Mouse (Mus musculus): ENCODE results near the gene Ipcef1. TPM values are rescaled to one million over a fixed set of nuclear protein-coding genes. Genes with fewer than 3 reads are reported as not detected.
"Not testable (repeated sequence)": the region's sequence is repeated elsewhere in the genome, so short reads cannot be mapped to it uniquely, and the experiment has no call there.

The Ipcef1 gene
- total RNA-seq, 2 experiments from 2014 or later: 16.2 to 19.1 TPM

DNA sequence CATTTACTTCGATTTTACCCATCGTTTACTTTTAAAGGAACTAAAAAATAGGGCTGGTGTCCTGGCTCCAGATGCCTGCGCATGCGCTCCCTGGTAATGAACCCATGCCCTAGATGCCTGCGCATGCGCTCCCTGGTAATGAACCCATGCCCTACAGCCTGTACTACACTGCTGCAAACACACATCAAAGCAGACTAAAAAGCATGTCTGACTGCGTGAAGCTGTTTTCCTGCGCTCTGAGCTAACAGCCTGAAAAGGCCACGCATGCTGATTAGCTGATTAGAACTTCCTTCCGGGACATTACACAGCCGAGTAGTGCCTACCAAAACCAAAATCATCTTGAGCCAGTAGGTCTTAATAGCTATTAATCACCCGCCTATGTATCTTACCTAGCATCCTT is 16.7 kb downstream of the Ipcef1 start:
- no peak for DNase-seq

DNA sequence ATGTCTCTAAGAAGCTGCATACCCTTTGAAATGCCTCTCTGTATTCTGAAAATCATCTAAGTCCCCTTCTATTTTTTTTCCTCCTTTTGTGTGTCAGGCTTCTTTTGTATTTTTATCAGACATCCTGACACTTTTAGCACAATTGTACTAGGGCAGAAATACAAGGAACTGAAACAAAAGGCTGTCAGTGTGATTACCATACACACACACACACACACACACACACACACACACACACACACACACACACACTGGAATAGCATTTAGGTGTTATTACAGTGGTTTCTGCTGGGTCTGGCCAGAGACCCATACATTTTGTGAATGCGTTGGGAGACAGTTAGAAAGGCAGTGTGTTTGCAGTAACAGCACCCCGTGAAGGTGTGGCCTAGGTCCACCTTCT is 18.8 kb downstream of the Ipcef1 start:
- no peak for DNase-seq

DNA sequence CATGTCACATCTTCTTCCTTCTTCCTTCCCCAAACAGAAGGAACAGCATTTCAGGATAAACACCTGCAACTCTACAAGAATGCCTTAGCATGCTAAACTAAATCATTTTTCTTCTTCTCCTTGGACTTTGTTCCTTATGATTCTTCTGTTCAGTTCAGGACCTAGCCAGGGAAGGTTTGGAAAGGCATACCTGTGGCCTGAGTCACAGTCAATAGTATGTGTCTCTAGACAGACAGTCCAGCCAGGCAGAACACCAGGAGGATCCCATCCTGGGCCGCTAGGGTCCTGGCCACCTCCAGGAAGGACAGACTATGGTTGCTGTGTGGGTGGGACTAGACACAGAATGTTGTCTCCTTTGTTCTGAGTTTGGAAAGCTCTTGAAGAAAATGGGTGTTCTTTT is 27.2 kb downstream of the Ipcef1 start:
- DNase-seq: no peak

DNA sequence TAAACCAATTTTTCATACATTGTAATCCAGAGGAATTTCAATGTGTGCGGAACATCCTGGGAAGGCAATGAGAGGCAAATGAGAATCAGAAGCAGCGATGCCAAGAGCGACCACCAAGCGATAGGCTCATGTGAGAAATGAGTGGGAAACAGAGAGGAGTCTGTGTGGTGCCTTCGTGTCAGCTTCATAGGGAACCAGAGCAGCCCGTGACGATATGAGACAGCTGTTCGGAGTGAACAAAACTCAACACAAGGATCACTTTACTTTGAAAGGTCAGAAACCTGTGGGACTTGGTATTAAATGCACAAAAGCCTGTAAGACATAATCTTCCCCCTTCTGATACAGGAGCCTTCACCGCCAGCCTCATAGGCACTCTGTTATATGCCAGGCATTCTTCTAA is 31.7 kb downstream of the Ipcef1 start:
- no peak for DNase-seq

DNA sequence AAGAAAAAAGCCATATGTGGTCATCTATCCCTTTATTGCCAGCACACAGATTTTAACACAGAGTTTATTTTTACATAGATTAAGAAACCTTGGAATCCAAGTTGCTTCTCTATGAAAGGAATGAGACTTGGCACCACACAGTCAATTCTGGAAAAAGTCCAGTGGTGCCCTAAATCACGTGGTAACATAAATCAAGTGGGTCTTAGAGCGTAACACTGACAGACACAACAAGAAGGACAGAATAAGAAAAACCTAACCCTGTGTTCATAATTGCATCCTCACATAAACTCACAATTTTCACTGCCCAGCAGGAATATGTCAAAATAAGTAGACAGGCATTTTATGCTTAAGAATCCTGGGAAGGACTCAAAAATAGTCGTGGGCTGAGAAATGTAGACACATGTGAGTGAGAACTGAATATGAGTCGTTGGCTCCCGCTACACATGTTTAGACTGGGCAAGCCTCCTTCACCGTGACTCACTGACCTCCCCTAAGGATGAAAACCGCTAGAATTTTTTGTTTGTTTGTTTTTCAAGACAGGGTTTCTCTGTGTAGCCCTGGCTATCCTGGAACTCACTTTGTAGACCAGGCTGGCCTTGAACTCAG is 32.4 kb downstream of the Ipcef1 start:
- no peak for DNase-seq

DNA sequence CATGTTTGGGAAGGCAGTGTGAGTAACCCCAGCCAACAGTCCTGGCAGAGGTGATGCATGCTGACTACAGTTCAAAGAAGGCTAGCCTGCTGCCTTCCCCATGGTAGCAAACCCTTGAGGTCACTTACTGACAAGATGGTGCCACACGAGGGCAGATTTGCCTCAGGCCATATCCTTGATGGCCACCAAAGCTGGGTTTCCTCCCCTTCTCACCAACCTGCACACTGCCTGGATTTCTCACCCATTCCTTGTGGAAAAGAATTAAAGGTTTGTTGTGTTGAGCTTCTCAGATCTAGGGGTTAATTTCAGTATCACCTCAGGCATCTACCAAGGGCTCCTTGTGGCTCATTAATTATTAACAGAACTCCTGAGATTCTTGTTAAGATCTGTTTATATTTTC is 37.1 kb downstream of the Ipcef1 start:
- no peak for DNase-seq

DNA sequence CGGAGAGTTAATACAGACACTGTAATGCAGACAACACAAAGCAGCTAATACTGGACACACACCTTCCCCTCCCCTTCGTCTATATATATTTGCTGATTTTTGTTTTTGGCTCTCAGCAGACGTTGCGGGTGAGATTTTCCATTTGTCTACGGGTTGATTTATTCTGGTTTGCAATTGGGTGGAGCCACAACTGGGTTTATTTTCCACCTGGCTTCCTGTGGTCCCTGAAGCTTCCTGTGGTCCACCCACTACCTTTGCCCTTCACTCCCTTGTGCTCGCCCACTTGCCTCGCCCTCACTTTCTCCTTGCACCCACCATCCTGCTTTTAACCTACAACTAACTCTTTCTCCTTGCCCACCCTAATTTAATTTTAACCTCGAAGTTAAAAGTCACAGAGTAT is 41.7 kb downstream of the Ipcef1 start:
- DNase-seq: no peak

DNA sequence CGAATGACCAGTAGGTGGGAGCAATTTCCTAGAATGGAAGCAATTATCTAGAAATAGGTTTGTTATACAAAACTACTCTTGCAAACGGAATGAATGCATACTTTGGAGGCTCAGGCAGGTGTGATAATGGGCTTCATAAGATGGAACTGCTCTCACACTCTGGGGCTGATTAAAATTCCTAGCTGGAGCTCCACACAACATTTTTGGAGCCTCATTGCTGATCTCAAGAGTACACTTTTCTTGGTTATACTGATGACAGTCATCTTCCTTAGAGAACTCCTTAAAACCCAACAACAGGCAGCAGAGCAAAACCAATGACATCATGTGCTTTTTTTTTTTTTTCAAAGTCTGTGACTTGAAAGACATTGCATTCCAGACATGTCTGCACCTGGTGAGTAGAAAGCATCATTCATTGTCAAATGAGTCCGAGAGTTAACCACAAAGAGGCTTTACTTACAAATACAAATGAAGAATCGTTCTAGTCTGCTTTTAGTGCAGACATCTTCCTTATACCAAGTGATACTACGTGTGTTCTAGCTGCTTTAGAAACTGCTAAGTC is 47.2 kb downstream of the Ipcef1 start:
- DNase-seq: no peak

DNA sequence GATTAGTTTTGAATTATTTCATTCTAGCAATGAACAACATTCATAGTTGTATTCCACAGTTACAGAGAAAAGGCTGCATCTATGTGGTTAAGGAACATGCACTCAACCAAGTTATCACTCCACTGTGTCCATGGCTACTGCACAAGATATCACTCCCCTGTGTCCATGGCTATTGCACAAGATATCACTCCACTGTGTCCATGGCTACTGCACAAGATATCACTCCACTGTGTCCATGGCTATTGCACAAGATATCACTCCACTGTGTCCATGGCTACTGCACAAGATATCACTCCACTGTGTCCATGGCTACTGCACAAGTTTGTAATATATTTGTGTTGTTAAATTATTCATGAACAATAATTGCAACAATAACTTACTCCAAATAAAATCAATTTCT is 48.4 kb downstream of the Ipcef1 start:
- DNase-seq: not testable (repeated sequence)

DNA sequence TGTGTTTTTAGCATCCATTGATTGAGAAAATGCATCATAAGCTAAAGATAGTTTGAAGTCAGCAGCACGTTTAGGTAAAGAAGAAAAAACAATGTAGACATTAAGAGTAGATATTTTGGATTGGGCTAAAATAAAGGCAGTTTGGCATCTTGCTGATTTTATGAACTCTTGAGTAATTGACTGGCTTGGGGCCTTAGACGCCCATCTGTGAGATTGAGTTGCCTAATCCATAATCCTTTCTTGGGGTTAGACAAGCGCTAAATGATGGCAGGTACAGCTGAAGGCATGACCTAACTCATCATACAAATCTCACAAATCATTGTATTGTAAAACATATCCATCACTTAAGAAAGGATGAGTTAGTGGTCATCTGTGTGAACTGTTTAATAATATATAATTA is 52.9 kb downstream of the Ipcef1 start:
- DNase-seq: no peak

DNA sequence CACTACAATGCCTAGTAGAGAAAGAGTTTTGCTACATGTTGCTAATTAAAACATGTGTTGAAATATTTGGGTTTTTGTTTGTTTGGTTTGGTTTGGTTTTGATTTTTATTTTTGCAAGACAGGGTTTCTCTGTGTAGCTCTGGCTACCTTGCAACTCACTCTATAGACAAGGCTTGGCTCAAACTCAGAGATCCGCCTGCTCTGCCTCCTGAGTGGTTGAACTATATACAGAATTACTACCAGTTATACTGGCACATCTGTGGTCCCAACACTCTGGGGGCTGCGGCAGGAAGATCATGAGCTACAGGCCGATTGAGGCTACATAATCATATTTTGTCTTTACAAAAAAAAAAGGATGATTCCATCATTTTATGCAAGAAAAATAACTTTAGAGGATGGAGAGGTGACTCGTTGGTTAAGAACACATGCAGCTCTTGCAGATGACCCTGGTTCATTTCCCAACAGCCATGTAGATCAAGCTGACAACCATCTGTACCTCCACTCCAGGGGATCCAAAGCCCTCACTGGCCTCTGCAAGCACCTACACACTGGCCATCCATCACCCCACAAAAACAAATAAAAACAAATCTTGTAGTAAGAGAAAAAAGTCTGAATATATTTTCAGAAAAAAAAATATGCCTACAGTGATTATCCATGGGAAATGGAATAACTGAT is 53.6 kb downstream of the Ipcef1 start:
- no peak for DNase-seq

DNA sequence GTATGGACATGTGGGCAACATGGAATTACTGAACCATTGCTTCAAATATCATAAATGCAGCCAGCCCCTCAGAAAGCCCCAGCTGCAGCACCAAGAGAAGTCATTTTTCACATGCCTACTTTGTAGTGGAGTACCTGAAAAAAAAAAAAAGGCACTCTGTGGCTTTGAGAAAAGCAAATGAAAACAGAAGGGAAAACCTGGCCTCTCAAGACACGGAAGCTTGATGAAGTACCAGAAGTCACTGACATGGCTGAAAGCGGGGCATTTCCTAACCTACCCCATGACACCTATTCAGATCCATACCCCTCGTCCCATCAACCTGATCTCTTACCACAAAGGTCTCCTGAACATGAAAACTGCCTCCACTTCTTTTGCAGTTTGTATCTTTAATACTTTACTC is 55.4 kb downstream of the Ipcef1 start:
- DNase-seq: no peak

DNA sequence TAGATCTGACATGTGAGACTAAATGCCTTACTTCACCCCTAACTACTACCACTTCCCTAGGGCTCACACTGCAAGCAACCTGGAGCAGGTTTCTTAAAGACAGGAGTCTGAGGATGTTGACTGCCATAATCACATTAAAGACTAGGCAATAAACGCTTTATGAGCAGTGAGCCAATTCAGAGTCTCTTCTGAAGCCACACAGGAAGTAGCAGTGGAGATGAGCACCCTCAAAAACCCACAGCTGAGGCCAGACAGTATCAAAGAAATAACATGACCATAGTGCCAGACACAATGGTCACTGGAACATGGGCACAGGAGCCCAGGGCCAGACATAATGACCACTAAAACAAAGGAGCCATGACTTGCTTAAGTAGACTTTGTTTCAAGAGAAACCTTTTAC is 63.7 kb downstream of the Ipcef1 start:
- DNase-seq: no peak

DNA sequence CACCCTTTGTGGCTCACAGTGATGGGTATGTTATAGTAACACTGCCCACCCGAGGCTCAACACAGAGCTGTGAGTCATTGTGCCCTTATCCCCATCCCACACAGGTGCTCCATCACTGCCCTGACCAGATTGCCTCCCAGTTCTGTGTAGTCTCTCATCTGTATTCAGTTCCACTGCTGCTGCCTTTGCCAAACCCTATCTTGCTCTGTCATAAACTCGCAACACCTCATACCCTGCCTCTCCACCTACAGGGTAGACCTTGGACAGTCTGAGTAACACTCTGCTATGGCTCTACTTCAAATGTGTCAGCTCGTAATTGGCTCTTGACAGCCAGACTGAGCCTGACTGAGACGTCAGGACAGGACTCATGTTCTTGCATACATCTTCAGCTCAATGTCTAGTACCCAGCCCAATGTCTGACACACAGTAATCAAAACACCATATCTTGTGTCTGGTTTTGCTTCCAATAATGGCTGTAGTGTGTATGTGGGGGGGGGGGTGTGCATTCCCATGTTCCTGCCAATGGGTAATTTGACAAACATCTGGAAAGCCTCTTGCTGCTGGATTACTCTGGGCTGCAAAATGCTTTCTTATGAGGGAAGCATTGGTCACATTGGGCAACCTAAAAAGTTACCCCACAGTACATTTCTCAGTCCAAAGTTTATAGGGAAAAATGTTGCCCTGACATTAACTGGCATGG is 64.7 kb downstream of the Ipcef1 start:
- DNase-seq: no peak

DNA sequence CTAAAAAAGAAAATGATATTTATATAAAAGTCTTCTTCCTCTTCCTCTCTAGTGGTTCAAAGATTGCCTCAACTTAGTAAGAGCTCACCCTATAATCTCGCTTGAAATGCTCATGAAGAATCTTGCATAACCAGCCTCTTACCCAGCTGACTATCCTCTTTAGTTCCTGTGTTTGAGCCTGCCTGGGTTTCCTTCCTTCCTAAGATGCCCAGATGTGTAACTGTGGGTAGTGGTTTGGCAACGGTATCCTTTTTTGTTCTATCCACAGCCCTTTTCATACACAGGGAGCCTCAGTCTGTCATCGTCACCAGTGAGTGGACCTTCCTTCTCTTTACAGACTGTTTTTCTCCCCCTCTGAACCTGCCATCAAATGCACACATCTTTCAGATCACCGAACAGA is 66.0 kb downstream of the Ipcef1 start:
- DNase-seq: no peak

DNA sequence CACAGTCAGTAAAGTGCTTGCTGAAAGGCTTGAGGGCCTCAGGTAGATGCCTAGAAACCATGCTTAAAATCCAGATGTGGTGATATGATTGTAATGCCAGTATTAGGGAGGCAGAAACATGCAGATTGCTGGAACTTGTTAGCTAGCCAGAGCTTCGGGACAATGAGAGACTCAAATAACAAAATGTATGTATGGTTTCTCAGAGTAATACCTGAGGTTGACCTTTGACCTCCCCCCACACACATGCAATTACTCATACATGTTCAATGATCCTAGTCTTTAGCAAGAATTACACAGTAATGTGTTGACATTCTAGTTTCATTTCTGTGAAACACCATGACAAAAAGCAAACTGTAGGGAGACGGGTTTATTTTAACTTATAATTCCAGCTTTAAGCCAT is 68.8 kb downstream of the Ipcef1 start:
- DNase-seq: no peak

DNA sequence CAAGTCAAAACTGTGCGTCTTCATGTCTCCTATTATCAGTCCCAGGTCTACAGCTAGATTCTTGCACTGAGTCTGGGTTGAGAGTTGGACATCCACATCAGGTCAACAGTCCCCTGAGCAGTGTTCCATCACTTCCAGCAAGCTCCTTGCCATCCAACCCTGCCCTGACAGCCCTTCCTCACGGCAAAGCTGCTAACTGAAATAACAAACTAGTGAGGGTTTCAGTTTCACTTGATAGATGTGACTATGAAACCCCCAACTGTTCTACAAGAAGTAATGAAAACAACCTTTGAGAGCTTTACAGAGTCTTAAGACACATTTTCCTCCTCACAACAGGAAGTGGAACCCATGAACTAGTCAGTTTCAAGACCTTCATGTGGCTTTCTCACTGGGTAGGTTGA is 69.5 kb downstream of the Ipcef1 start:
- DNase-seq: no peak

DNA sequence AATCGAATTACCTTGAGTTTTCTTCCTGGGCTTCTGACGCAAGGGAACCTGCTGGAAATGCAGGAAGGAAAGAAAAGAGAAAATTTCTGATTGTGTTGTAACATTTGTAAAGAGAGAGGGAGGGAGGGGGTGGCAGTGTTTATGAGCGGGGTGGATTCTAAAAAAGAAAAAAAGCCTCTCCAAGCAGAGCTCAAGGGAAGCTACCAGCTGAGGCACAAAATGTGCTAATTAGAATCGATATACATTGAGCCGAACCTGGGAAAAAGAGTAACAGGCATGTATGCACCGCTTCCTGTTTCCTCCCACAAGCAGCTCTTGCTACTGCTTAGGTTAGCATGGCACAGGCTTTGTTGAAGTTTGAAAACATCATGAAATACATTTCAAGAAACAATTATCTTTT is 72.0 kb downstream of the Ipcef1 start:
- DNase-seq: no peak

DNA sequence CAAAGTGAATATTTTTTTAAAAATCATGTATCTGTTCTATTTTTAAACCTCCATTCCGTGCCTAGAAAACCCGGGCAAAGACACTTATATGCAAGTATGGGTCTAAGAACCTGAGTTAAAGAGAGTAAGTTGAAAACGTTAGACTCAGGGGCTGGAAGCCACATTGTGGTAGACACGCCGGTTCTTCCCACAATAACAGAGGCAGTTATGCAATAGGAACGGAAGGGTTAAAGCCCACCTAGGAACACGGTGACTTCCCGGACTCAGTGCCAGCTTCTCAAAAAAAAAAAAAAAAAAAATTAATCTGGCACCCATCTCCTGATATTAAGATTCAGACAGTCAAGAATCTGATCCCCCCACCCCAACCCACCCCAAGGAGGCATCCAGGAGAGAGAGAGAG is 72.5 kb downstream of the Ipcef1 start:
- no peak for DNase-seq

DNA sequence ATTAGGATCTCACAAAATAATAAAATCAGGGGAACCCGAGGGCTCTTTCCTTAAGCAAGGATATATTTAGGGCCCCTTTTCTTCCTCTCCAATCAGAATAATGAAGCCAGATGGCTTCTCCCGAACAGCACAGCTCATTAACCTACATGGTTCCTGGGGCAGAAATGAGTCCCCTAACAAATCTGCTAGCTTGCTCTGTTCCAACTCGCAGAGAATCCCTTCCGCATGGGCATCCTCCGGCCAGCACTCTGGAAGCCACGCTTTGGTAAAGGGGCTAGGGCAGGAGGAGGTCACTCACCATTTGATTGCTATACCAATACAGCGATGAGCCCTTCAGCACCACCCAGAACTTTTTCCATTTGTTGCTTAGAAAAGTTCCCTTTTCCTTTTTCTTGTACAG is 73.1 kb downstream of the Ipcef1 start:
- DNase-seq: no peak

DNA sequence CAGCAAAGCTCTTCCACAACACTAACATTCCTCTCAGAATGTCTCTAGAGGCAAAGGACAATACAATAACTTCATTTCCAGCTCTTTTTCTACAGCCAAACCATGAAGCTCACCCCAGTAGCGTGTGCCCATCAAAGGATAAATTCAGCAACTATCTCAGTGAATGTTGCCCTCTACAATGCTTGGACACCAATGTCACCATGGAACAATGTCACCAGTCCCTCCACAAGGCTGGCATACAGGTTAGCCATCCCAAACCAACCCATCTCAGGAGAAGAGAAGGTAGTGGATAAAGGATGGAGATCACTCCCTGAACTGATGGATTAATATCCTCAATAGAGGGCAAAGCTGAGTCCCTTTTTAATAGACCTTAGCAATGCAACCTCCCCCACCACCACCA is 73.5 kb downstream of the Ipcef1 start:
- DNase-seq: no peak

DNA sequence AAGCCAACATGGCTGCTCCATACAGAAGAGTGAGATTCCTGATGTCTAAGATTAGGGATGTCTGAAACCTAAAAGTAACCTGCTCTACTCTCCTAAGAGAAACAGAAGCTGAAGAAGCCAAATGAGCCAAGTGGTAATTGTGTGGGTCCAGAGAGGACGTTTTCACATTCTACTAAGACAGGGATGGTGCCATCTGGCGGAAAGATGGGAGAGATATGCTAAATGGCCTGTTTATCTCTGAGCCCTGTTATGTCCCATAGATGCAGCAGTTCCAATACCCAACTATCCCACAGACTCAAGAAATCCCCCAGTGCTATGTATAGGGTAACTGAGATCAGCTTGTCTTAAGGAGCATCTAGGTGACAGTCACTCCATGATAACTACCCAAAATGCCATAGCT is 74.4 kb downstream of the Ipcef1 start:
- no peak for DNase-seq

DNA sequence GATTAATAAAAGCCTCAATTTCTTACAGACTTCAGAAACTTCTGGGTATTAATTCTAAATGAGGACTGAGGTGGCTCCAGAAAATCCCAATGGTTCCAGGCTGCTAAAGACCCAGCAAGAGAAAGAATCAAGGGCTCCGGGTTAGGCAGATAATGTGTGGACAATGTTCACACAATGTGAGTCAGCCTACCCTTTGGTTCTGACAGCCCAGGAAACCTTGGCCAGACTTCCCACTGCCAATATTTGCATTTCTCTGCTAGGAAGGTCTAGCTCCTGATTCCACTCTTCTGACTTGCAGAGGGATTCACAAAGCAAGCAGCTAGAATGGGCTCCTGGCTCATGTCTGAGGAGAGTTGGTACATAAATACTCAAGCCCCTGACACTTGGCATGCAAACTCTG is 83.9 kb downstream of the Ipcef1 start:
- no peak for DNase-seq

All from layer of hippocampus, postnatal 36 days (tissue).